In the genomic region with DNA sequence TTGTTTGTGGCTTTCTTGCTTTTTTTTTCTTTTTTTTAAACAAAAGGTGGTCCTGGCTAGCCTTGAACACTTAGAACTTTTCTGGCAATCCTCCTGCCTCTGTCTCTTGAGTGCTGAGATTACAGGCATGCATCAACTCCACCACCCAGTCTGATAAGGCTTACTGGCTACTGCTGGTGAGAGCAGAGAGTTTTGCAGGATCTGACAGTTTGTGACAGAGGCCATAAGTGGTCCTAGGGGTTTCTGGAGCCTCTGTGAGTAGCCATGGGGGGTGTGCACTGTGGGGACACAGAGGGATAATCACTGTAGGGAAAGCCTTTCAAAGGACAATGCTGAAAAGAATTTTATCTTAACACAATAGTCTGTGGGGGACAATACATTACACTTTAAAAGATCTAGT, we compare ENCODE assay signal across 7 mouse cellular contexts.
A peak's percentile ranks its signal among the peaks of the same experiment; 100 is the strongest.
DNase-seq lines count a peak whose midpoint lies in the region; ATAC-seq and TF ChIP-seq lines count a peak whose summit lies in the region.

No protein-coding gene starts in this region.

- H3K4me3 ChIP-seq in liver, embryonic 11.5 days (ENCODE audit: low read depth, low read length), result no peak overlapping the region
- peak overlapping the region; percentile 49 for H3K4me3 ChIP-seq in forebrain, embryonic 14.5 days (ENCODE audit: low read depth, low read length)
- peak overlapping the region; percentile 66 for H3K4me3 ChIP-seq in limb, embryonic 14.5 days (replicated peaks; ENCODE audit: low read length)
- H3K4me3 ChIP-seq in stomach, embryonic 14.5 days (ENCODE audit: low read depth, low read length), result peak overlapping the region; percentile 70

- H3K9me3 ChIP-seq in liver, embryonic 11.5 days (ENCODE audit: control insufficient read depth, low read length), result no peaks in the 10 kb centered on the region
- no peaks in the 10 kb centered on the region for H3K9me3 ChIP-seq in forebrain, embryonic 14.5 days (replicated peaks; ENCODE audit: control insufficient read depth, low read length)
- no peaks in the 10 kb centered on the region for H3K9me3 ChIP-seq in limb, embryonic 14.5 days (ENCODE audit: control insufficient read depth, low read length)
- H3K9me3 ChIP-seq in stomach, embryonic 14.5 days (ENCODE audit: control insufficient read depth, low read depth, low read length), result no peaks in the 10 kb centered on the region

- peak overlapping the region; percentile 66 for H3K4me2 ChIP-seq in liver, embryonic 11.5 days
- H3K4me2 ChIP-seq in forebrain, embryonic 14.5 days (ENCODE audit: low read length), result peak overlapping the region; percentile 60
- peak overlapping the region; percentile 88 for H3K4me2 ChIP-seq in limb, embryonic 14.5 days (replicated peaks; ENCODE audit: low read depth, low read length, severe bottlenecking)
- peak overlapping the region; percentile 79 for H3K4me2 ChIP-seq in stomach, embryonic 14.5 days (replicated peaks; ENCODE audit: low read depth, low read length)

- H3K27ac ChIP-seq in liver, embryonic 11.5 days (ENCODE audit: low read depth, low read length), result no peak overlapping the region
- H3K27ac ChIP-seq in forebrain, embryonic 14.5 days (ENCODE audit: low read depth, low read length), result no peak overlapping the region
- H3K27ac ChIP-seq in limb, embryonic 14.5 days (replicated peaks; ENCODE audit: low read depth, low read length), result no peak overlapping the region
- no peak overlapping the region for H3K27ac ChIP-seq in stomach, embryonic 14.5 days (ENCODE audit: low read length)

- no peak for TF ChIP-seq POLR2A in limb, embryonic 14.5 days (IDR thresholded peaks at IDR 0.05; ENCODE audit: borderline replicate concordance, extremely low read depth, insufficient read depth, insufficient read length)

- ATAC-seq in liver, embryonic 11.5 days (replicated peaks; ENCODE audit: low FRiP score), result no peak
- ATAC-seq in forebrain, embryonic 14.5 days, result no peak
- no peak for ATAC-seq in limb, embryonic 14.5 days (ENCODE audit: low FRiP score, low read depth)
- ATAC-seq in stomach, embryonic 14.5 days (ENCODE audit: insufficient number of reproducible peaks, insufficient read depth, low FRiP score, low read depth), result no peak

- no peaks in the 10 kb centered on the region for H3K36me3 ChIP-seq in liver, embryonic 11.5 days (ENCODE audit: control insufficient read depth, insufficient read depth, low read length)
- no peaks in the 10 kb centered on the region for H3K36me3 ChIP-seq in forebrain, embryonic 14.5 days (ENCODE audit: control insufficient read depth, insufficient read depth, low read length)
- H3K36me3 ChIP-seq in limb, embryonic 14.5 days (ENCODE audit: control insufficient read depth, insufficient read depth, low read length), result no peaks in the 10 kb centered on the region; the same call in 1 of the 2 replicates
- H3K36me3 ChIP-seq in stomach, embryonic 14.5 days (ENCODE audit: control insufficient read depth, insufficient read depth, low read length), result no peaks in the 10 kb centered on the region

- H3K27me3 ChIP-seq in liver, embryonic 11.5 days (replicated peaks; ENCODE audit: control insufficient read depth, insufficient read depth, low read length), result peaks cover 23% of the 10 kb centered on the region
- no peaks in the 10 kb centered on the region for H3K27me3 ChIP-seq in forebrain, embryonic 14.5 days (replicated peaks; ENCODE audit: control insufficient read depth, insufficient read depth, low read length)
- no peaks in the 10 kb centered on the region for H3K27me3 ChIP-seq in limb, embryonic 14.5 days (ENCODE audit: control insufficient read depth, insufficient read depth, low read length)
- H3K27me3 ChIP-seq in stomach, embryonic 14.5 days (ENCODE audit: control insufficient read depth, insufficient read depth, low read length), result no peaks in the 10 kb centered on the region

- DNase-seq in liver, embryonic 11.5 days (ENCODE audit: low spot score), result no peak
- DNase-seq in liver, result no peak
- peak; percentile 7 for DNase-seq in forebrain, embryonic 14.5 days (ENCODE audit: low spot score)
- no peak for DNase-seq in limb, embryonic 14.5 days (ENCODE audit: low spot score)
- no peak for DNase-seq in frontal cortex, adult 2 months (ENCODE audit: extremely low spot score in 1 of 2, low spot score in 1 of 2)
- no peak for DNase-seq in cerebellum, adult 18-20 months

- H3K4me1 ChIP-seq in liver, embryonic 11.5 days (replicated peaks; ENCODE audit: control insufficient read depth, insufficient read depth, low read length), result no peaks in the 10 kb centered on the region; the same call in 1 of the 2 replicates
- peaks cover 5% of the 10 kb centered on the region; the same call in 1 of the 2 replicates for H3K4me1 ChIP-seq in forebrain, embryonic 14.5 days (ENCODE audit: control insufficient read depth, insufficient read depth, low read length)
- H3K4me1 ChIP-seq in limb, embryonic 14.5 days (ENCODE audit: control insufficient read depth, insufficient read depth, low read length), result peaks cover 19% of the 10 kb centered on the region
- H3K4me1 ChIP-seq in stomach, embryonic 14.5 days (ENCODE audit: control insufficient read depth, insufficient read depth, low read length), result peaks cover 24% of the 10 kb centered on the region; the same call in 1 of the 2 replicates

- no peak overlapping the region for H3K9ac ChIP-seq in liver, embryonic 11.5 days (ENCODE audit: low read depth, low read length)
- H3K9ac ChIP-seq in forebrain, embryonic 14.5 days (ENCODE audit: low read length), result peak overlapping the region; percentile 64
- peak overlapping the region; percentile 81; the same call in 1 of the 2 replicates for H3K9ac ChIP-seq in limb, embryonic 14.5 days (ENCODE audit: low read depth, low read length, severe bottlenecking)
- H3K9ac ChIP-seq in stomach, embryonic 14.5 days (replicated peaks; ENCODE audit: low read depth, low read length), result peak overlapping the region; percentile 79; the same call in 1 of the 2 replicates
